Mouse (Mus musculus): ENCODE measurements at regions not wholly inside any gene's neighbourhood (a gene's known extent, or its start where the extent isn't known, plus 50 kb on each side); places are given as distances from the start of the nearest gene placed in this dataset.

GRCm38 (mm10) chr19:32950252-32950651 lies 193.0 kb downstream of the Pten start:
- Histone ChIP-seq H3K27ac (no peak overlapping the region), H3K4me3 (no peak overlapping the region)
- TF ChIP-seq CTCF (conservative IDR thresholded peaks at IDR 0.05) = no peak
- no peak for DNase-seq (ENCODE audit: low spot score in 2 of 2)

DNA sequence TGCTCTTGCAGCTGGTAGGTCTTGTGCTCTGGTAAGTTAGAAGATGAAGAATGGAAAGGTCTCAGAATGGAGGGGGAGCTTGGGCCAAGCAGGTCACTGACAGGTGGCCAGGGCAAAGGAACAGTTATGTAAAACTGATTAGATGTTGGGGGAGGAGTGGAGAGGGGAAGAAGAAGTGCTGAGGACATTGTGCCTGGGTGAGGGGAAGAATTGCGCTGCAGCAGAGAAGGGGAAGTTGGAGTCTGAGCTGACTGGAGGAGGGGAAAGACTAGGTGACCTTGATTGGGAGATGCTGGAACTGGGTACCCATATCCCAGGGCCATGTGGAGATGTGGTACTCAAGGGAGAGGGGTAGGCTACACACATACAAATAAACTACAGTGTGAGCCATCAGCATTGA lies 193.5 kb downstream of the Pten start:
- no peak for TF ChIP-seq CTCF (conservative IDR thresholded peaks at IDR 0.05)
- H3K27ac ChIP-seq = no peak overlapping the region

DNA sequence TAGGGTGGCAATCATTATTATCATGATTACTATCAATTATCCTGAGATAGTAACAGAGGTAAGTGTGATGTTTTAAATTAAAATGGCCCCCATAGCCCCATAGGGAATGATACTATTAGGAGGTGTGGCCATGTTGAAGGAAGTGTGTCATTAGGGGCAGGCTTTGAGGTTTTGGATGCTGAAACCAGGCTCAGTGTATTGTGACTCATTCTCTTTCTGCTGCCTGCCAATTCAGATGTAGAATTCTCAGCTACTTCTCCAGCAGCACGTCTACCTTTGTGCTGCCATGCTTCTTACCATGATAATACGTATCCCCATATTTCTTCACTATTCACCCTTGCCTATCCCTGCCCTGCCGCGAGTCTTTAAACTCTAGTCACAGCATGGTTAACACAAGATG lies 195.1 kb downstream of the Pten start:
- H3K27ac ChIP-seq = no peak overlapping the region
- no peak for DNase-seq (ENCODE audit: low spot score in 2 of 2)
- H3K4me3 ChIP-seq = no peak overlapping the region
- TF ChIP-seq CTCF (conservative IDR thresholded peaks at IDR 0.05) = no peak

More for the DNA sequence above, 193.5 kb downstream of the Pten start:
- no peak overlapping the region for H3K4me3 ChIP-seq
- no peak for DNase-seq (ENCODE audit: low spot score in 2 of 2)

DNA sequence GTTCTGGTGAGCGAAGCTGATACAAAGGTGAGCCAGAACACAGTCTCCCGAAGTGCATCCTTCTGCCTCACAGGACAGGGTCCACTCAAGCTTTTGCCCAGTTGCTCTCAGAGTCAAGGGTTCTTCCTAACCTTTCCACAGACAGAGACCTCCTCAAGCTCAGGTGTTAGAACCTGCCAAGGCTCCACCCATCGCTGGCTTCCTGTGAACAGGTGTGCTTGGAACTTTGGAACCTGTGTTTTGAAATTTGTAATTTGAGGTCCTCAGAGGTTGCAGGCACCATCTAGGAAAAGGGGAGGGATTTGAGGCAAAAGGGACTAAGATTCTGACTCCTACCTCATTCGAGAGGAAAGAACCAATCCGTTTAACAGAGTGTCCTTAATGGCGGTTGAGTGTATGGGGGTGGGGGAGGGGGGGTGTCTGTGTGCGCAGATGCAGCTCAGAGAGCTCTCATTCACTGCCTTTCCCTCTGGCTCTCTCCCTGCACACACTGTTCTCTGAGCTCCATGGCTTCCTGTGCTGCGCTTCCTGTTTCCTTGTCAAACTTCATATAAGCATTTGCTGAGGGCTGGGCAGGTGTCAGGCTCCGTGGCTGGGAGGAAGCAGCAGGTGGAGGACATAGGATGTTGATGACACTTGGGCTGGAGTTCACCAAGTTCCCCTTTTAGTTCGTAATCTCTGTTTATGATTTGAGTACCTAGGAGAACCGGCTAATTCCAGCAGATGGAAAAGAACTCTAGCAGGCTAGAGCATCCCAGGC lies 195.8 kb downstream of the Pten start:
- H3K4me3 ChIP-seq = no peak overlapping the region
- H3K27ac ChIP-seq = no peak overlapping the region
- DNase-seq (ENCODE audit: low spot score in 2 of 2) = no peak
- TF ChIP-seq CTCF (conservative IDR thresholded peaks at IDR 0.05) = no peak

- Histone ChIP-seq H3K27ac (0 out of 2 replicates have a peak overlapping the region, but pooled peaks have one; percentile 9), H3K4me3 (no peak overlapping the region)
- TF ChIP-seq CTCF (conservative IDR thresholded peaks at IDR 0.05) = peak; percentile 79
- peak; percentile 5 to 34 for DNase-seq (ENCODE audit: low spot score in 2 of 2)
Measured at GRCm38 (mm10) chr19:32954001-32954605, 196.8 kb downstream of the Pten start.

DNA sequence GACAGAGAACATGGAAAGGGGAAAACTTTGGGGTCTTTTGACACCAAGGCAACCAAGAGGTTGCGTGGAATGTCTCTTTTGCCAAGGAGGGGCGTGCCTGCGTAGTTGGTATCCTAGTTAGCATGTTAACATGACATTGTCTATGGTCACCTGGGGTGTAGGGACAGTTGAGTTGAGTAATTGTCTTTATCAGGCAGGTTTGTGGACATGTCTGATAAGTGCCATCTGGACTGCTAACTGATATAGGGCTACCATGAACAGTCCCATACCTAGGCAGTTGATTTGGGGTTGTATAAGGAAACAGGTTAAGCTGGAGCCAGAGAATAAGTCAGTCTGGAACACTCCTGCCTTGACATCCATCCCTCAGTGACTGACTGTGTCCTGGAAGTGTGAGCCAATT lies 197.6 kb downstream of the Pten start:
- Histone ChIP-seq H3K4me3 (no peak overlapping the region), H3K27ac (no peak overlapping the region)
- TF ChIP-seq CTCF (conservative IDR thresholded peaks at IDR 0.05) = no peak
- DNase-seq (ENCODE audit: low spot score in 2 of 2) = no peak

GRCm38 (mm10) chr19:32956143-32956915 lies 199.0 kb downstream of the Pten start:
- TF ChIP-seq CTCF (conservative IDR thresholded peaks at IDR 0.05) = no peak
- Histone ChIP-seq H3K27ac (no peak overlapping the region), H3K4me3 (no peak overlapping the region)
- no peak for DNase-seq (ENCODE audit: low spot score in 2 of 2)

GRCm38 (mm10) chr19:32956916-32957558 lies 199.7 kb downstream of the Pten start:
- Histone ChIP-seq H3K4me3 (no peak overlapping the region), H3K27ac (no peak overlapping the region)
- no peak for TF ChIP-seq CTCF (conservative IDR thresholded peaks at IDR 0.05)
- DNase-seq (ENCODE audit: low spot score in 2 of 2) = no peak

DNA sequence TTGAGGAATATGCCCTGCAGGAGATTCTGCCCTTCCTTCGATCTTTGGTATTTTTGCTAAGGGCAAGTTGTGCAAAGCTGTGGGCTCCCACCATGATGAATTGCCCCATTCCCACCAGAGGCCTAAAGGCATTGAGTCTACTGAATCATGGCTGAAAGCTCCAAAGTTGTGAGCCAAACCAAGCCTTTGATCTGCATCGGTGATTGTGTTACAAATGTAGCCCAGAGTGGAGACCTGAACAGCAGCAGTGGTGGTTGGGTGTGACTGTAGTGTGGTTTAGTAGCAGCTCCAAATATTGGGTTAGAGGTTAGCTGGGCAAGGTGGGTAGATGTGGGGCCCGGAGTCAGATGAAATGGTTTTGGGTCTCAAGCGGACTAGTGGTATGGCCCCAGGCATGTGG lies 201.0 kb downstream of the Pten start:
- Histone ChIP-seq H3K4me3 (no peak overlapping the region), H3K27ac (no peak overlapping the region)
- no peak for TF ChIP-seq CTCF (conservative IDR thresholded peaks at IDR 0.05)
- DNase-seq (ENCODE audit: low spot score in 2 of 2) = no peak

GRCm38 (mm10) chr19:32958791-32959190 lies 201.5 kb downstream of the Pten start:
- DNase-seq (ENCODE audit: low spot score in 2 of 2) = no peak
- no peak overlapping the region for H3K4me3 ChIP-seq
- no peak overlapping the region for H3K27ac ChIP-seq
- no peak for TF ChIP-seq CTCF (conservative IDR thresholded peaks at IDR 0.05)

- no peak for DNase-seq (ENCODE audit: low spot score in 2 of 2)
- H3K27ac ChIP-seq = no peak overlapping the region
- no peak for TF ChIP-seq CTCF (conservative IDR thresholded peaks at IDR 0.05)
- H3K4me3 ChIP-seq = no peak overlapping the region
Measured at GRCm38 (mm10) chr19:32959844-32960195, 202.5 kb downstream of the Pten start.

DNA sequence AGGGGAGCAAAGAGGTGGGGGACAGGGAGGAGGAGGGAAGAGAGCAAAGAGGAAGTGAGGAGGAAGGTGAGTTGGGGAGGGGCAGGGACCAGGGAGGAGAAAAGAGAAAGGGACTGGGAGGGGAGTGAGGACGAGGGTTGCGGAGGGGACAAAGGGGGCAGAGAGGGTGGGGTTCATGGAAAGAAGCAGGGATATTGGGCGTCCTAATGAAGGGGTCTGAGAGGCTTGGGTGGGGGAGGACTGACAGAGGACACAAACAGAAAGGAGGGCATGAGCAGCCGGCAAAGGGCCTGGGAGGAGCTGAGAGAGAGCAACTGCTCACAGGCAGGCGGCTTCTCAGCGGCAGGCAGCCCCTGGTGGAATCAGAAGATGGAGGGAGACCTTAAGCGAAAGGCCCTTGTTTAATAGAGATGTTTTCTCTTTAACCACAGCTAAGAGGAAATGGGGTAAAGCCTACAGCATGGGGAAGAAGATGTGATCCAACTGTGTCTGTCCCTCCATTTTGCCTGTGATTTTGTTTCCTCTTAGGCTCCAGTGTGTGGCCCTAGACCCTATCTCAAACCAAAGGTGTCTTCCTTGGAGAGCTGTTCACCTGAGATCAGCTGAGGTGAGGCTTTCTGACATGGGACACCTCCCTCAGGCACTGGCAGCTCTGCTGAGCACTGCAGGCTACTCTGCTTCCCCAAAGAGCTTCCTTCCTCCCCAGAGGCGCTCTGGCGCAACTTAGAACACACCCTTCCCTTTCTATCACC lies 203.1 kb downstream of the Pten start:
- TF ChIP-seq CTCF (conservative IDR thresholded peaks at IDR 0.05) = no peak
- DNase-seq (ENCODE audit: low spot score in 2 of 2) = no peak
- no peak overlapping the region for H3K27ac ChIP-seq
- no peak overlapping the region for H3K4me3 ChIP-seq

Data from layer of hippocampus, adult 2 months (tissue).